Mouse (Mus musculus): Measurements from ENCODE around the gene Peg12. TPM values are rescaled to one million over a fixed set of nuclear protein-coding genes. Genes with fewer than 3 reads are reported as not detected.

Peg12 gene
- 44.0 and 44.7 TPM in 2 replicates for polyA plus RNA-seq (2016; fragmentation: Nextera tagmentation; extraction: Ambion mirVana)

DNA sequence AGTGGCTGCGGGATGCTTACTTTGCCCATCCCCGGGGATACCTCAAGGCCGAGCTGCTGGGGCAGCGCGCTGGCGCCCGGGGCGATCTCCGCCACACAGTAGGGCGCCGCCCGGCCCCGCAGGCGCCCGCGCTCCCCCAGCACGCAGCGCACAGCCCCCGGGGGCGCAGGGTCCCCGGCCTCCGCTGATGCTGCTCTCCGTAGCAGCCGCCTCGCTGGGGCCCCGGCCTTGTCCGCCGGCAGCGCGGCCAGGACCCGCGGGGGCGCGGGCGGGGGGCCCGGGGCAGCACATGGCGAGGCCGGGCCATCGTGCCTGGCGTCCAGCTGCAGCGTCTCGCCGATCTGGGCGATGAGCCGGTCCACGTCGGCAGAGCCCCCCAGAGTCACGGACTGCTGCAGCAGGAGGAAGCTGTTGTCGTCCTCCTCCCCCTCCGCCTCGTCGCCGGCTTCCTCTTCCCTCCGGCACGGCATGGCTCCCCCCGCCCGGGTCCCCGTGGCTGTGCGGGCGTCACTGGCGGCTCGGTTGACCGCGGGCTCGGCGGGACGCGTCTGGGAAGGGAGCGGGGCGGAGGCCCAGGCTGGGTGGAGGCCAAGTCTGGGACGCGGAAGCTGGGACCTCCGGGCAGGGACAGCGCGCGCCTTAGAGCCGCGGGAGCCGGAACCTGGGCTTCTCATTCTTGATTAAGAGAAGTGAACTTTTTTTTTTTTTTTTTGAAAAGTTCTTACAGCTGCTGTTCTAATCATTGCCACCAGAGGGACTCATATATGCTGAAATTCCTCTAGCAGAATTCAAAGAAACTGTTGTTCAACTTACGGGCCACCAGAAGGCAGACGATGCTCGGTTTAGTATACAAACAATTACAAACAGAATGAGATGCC is at the start of gene Peg12:
TSS of gene Peg12 (minus strand) at position 633 of the 878 bp plus-strand sequence.
- H3K4me2 ChIP-seq (replicated peaks): peak within 1 kb of the TSS; percentile 55
- no peaks in the 10 kb centered on the region for H3K4me1 ChIP-seq
- WGBS: 17% methylated on average over 82 of the region's 82 CpGs
- ATAC-seq (ENCODE audit: insufficient number of reproducible peaks, insufficient read depth, low FRiP score, low TSS enrichment): peak; percentile 77; the same call in 1 of the 2 replicates
- H3K9ac ChIP-seq: peak within 1 kb of the TSS; percentile 80
- H3K9me3 ChIP-seq: peaks cover 11% of the 10 kb centered on the region; the same call in 1 of the 2 replicates
- H3K36me3 ChIP-seq: no peaks in the 10 kb centered on the region
- no peaks in the 10 kb centered on the region for H3K27me3 ChIP-seq
- H3K27ac ChIP-seq: peak within 1 kb of the TSS; percentile 95
- peak within 1 kb of the TSS; percentile 59 for H3K4me3 ChIP-seq

DNA sequence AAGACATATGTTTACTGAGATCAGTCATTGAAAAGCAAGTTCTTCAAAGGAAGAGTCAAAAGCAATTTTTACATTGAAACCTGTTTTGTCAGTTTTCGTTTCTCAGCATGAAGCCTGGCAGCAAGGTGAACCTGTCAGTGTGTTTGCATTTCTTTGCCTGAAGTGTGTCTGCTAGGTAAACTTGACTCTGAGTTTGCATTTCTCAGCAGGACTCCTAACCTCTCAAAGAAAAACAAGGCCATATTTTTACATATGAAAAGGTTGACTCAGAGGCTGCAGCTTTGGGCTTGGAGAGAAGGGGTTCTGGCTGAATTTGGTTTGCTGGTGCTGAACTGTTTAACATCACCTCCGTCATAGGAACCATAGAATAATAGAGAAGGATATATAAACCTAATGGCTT is 21.8 kb upstream of the Peg12 start:
- WGBS: 29% methylated on average over 2 of the region's 2 CpGs
- Histone ChIP-seq H3K27me3 (no peaks in the 10 kb centered on the region), H3K36me3 (no peaks in the 10 kb centered on the region), H3K4me1 (no peaks in the 10 kb centered on the region), H3K4me3 (no peak overlapping the region), H3K9ac (no peak overlapping the region), H3K27ac (no peak overlapping the region), H3K9me3 (no peaks in the 10 kb centered on the region), H3K4me2 (replicated peaks) (no peak overlapping the region)
- ATAC-seq (ENCODE audit: insufficient number of reproducible peaks, insufficient read depth, low FRiP score, low TSS enrichment): no peak

DNA sequence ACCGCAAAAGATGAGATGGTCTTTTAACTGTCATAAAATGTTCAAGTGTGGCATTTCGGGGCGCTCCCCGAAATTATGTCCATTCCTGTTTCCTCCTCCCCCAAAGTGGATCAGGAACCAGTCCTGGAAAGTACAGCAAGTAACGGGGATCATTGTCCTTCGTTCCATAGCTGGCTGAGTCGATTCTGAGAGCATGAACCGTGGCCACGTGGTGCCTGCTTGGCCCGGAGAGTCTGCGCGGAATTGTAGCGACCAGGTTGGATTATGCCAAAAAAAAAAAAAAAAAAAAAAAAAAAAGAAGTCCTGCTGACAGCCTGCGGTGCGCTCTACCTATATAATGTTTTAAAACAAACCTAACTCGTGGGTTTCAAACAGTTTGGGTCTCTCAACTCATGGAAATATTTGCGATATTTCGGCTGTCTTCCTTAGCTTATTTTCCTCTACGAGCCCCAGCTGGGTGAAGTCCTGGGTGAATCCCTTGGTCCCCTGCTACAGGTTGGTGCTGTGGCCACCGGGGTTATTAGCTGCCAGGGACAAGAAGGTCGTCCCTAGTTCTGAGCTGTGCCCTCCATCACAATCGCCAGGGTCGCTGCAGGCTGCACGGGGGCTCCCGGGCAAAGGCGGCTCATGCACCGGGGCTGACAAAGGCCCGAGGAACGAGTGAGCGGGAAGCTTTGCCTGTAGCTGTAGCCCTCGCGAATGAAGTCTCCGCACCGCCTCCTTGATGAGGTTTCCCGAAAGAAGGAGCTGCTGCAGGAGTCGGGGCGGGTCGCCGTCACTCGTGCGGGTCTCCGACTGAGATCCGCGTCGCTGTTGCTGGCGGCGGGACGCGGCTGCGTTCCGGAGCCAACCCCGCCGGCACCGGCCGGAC is 1.1 kb downstream of the Peg12 start:
- no peaks in the 10 kb centered on the region for H3K36me3 ChIP-seq
- H3K9me3 ChIP-seq: peaks cover 11% of the 10 kb centered on the region; the same call in 1 of the 2 replicates
- WGBS: 34% methylated on average over 51 of the region's 55 CpGs
- no peaks in the 10 kb centered on the region for H3K27me3 ChIP-seq
- H3K4me3 ChIP-seq: peak overlapping the region; percentile 59
- peak overlapping the region; percentile 80 for H3K9ac ChIP-seq
- H3K27ac ChIP-seq: peak overlapping the region; percentile 95
- ATAC-seq (ENCODE audit: insufficient number of reproducible peaks, insufficient read depth, low FRiP score, low TSS enrichment): no peak
- no peaks in the 10 kb centered on the region for H3K4me1 ChIP-seq
- H3K4me2 ChIP-seq (replicated peaks): peak overlapping the region; percentile 55

DNA sequence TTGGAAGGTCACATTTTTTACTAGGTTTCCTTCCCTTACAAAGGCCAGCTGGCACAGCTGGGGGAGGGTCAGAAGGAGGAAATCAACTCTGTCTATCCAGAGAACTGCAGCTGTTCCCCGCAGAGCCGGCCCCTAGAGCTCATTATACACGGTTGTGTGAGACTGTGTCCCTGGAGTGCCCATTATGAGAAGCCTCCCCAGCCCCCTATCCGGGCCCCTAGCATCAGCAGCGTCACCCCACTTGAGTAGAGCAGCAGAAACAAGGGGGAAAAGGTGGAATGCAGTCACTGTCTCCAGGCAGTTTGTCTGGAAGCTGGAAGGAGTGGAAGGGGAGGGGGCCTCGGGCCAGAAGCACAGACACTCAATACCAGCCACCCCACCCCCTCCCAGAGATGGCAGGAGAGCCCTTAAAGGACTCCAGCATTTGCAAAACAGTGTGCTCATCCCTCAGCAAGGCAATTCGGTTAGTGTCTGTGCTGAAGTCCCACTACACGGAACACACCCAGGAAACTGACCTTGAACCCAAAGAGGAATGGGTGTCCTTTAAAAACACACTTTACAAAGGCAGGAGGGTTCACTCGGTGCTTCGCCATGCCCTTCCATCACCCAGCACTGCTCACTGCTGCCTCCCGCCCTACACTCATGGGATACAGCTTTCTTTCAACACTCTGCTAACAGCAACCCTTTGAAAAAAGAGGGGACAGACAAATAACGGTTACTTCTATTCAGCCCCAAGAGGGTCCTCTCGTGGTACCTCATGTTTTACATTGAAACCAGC is 1.9 kb downstream of the Peg12 start:
- H3K27me3 ChIP-seq: no peaks in the 10 kb centered on the region
- peaks cover 11% of the 10 kb centered on the region; the same call in 1 of the 2 replicates for H3K9me3 ChIP-seq

DNA sequence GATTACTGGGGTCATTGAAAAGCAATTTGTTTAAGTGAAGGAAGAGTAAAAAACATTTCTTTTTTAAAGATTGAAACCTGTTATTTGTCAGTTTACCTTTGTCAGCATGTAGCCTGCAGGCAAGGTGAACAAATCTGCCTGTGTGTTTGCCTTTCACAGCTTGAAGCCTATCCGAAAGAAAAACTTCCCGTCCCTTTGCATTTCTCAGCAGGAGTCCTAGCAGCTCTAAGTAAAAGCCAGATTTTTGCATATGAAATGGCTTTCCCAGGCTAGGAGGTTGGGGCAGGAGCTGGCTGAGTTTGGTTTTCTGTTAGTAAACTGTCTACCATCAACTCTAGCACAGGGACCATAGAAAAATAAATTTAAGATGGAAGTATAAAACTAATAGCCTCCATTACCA is 12.0 kb downstream of the Peg12 start:
- H3K4me3 ChIP-seq: no peak overlapping the region
- H3K4me2 ChIP-seq (replicated peaks): no peak overlapping the region
- H3K36me3 ChIP-seq: no peaks in the 10 kb centered on the region
- H3K4me1 ChIP-seq: no peaks in the 10 kb centered on the region
- no peak overlapping the region for H3K27ac ChIP-seq
- WGBS: 23% methylated on average over 2 of the region's 2 CpGs
- ATAC-seq (ENCODE audit: insufficient number of reproducible peaks, insufficient read depth, low FRiP score, low TSS enrichment): no peak
- H3K9ac ChIP-seq: no peak overlapping the region
- H3K27me3 ChIP-seq: no peaks in the 10 kb centered on the region
- H3K9me3 ChIP-seq: no peaks in the 10 kb centered on the region

More for the DNA sequence above, 1.9 kb downstream of the Peg12 start:
- peak overlapping the region; percentile 55 for H3K4me2 ChIP-seq (replicated peaks)
- peak overlapping the region; percentile 78 for H3K27ac ChIP-seq
- H3K4me1 ChIP-seq: no peaks in the 10 kb centered on the region
- H3K4me3 ChIP-seq: peak overlapping the region; percentile 59
- ATAC-seq (ENCODE audit: insufficient number of reproducible peaks, insufficient read depth, low FRiP score, low TSS enrichment): peak; percentile 82
- no peaks in the 10 kb centered on the region for H3K36me3 ChIP-seq
- WGBS: 26% methylated on average over 13 of the region's 13 CpGs
- H3K9ac ChIP-seq: peak overlapping the region; percentile 48

- Histone ChIP-seq H3K9ac (no peak overlapping the region), H3K9me3 (0 out of 2 replicates have a peak, but pooled peaks cover 3% of the 10 kb centered on the region), H3K36me3 (no peaks in the 10 kb centered on the region), H3K27ac (no peak overlapping the region), H3K4me1 (no peaks in the 10 kb centered on the region), H3K4me3 (no peak overlapping the region), H3K27me3 (no peaks in the 10 kb centered on the region), H3K4me2 (replicated peaks) (no peak overlapping the region)
- ATAC-seq (ENCODE audit: insufficient number of reproducible peaks, insufficient read depth, low FRiP score, low TSS enrichment): no peak
Observed at GRCm38 (mm10) chr7:62445431-62446165, 18.7 kb downstream of the Peg12 start.

DNA sequence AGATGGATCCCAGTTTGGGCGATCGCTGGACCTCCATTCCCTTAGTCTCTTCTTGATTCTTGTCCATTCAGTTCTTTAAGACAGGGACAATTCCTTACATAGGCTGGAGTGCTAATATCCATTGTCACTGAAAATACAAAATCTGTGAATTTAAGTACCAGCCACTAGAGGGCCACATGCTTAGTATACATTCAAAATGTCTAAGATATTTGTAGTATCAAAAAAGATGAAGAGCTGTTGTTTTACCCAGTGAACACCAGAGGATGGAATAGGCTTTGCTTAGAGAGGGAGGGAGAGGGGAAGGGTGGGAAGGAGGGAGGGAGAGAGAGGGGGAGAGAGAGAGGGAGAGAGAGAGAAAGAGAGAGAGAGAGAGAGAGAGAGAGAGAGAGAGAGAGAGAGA is 27.9 kb downstream of the Peg12 start:
- H3K36me3 ChIP-seq: no peaks in the 10 kb centered on the region
- no peak overlapping the region for H3K4me2 ChIP-seq (replicated peaks)
- H3K4me1 ChIP-seq: no peaks in the 10 kb centered on the region
- no peaks in the 10 kb centered on the region for H3K27me3 ChIP-seq
- H3K27ac ChIP-seq: no peak overlapping the region
- no peak overlapping the region for H3K9ac ChIP-seq
- no peak for ATAC-seq (ENCODE audit: insufficient number of reproducible peaks, insufficient read depth, low FRiP score, low TSS enrichment)
- no peak overlapping the region for H3K4me3 ChIP-seq
- WGBS: 62% methylated on average over 2 of the region's 2 CpGs
- no peaks in the 10 kb centered on the region for H3K9me3 ChIP-seq

GRCm38 (mm10) chr7:62433243-62433642 is 31.1 kb downstream of the Peg12 start:
- no peak for ATAC-seq (ENCODE audit: insufficient number of reproducible peaks, insufficient read depth, low FRiP score, low TSS enrichment)
- WGBS: 37% methylated on average over 3 of the region's 3 CpGs
- H3K9ac ChIP-seq: no peak overlapping the region
- H3K36me3 ChIP-seq: no peaks in the 10 kb centered on the region
- H3K27ac ChIP-seq: no peak overlapping the region
- H3K27me3 ChIP-seq: no peaks in the 10 kb centered on the region
- no peak overlapping the region for H3K4me3 ChIP-seq
- no peaks in the 10 kb centered on the region for H3K9me3 ChIP-seq
- H3K4me2 ChIP-seq (replicated peaks): no peak overlapping the region
- no peaks in the 10 kb centered on the region for H3K4me1 ChIP-seq

GRCm38 (mm10) chr7:62428337-62428736 is 36.0 kb downstream of the Peg12 start:
- Histone ChIP-seq H3K9ac (no peak overlapping the region), H3K9me3 (0 out of 2 replicates have a peak, but pooled peaks cover under 1% of the 10 kb centered on the region), H3K36me3 (no peaks in the 10 kb centered on the region), H3K27ac (no peak overlapping the region), H3K4me2 (replicated peaks) (no peak overlapping the region), H3K4me1 (no peaks in the 10 kb centered on the region), H3K27me3 (0 out of 2 replicates have a peak, but pooled peaks cover 3% of the 10 kb centered on the region), H3K4me3 (no peak overlapping the region)
- whole genome bisulfite sequencing: 20% methylated on average over 8 of the region's 8 CpGs
- ATAC-seq (ENCODE audit: insufficient number of reproducible peaks, insufficient read depth, low FRiP score, low TSS enrichment): no peak

- 0 out of 2 replicates have a peak, but pooled peaks cover 10% of the 10 kb centered on the region for H3K9me3 ChIP-seq
- no peak for ATAC-seq (ENCODE audit: insufficient number of reproducible peaks, insufficient read depth, low FRiP score, low TSS enrichment)
- no peak overlapping the region for H3K27ac ChIP-seq
- H3K27me3 ChIP-seq: 0 out of 2 replicates have a peak, but pooled peaks cover 3% of the 10 kb centered on the region
- H3K36me3 ChIP-seq: no peaks in the 10 kb centered on the region
- 50% methylated on average over 4 of the region's 4 CpGs for WGBS
- no peak overlapping the region for H3K9ac ChIP-seq
- no peak overlapping the region for H3K4me3 ChIP-seq
- H3K4me2 ChIP-seq (replicated peaks): no peak overlapping the region
- peaks cover 9% of the 10 kb centered on the region for H3K4me1 ChIP-seq
Observed at GRCm38 (mm10) chr7:62423210-62423609, 41.1 kb downstream of the Peg12 start.
